Mouse (Mus musculus) stomach, embryonic 14.5 days (tissue): Measurements from ENCODE around the gene Nudt3. TPM values are rescaled to one million over a fixed set of nuclear protein-coding genes. Genes with fewer than 3 reads are reported as not detected.

ENCODE experiments used
- ATAC-seq: fragments of 200-750 bp; cut with Nextera tagmentation; 2 replicates; pipeline ENCODE4 v1.8.0; 2017; ENCODE audit warnings: low read depth, moderate TSS enrichment; ENCODE audit not compliant: insufficient number of reproducible peaks, insufficient read depth, low FRiP score
- H3K27ac ChIP-seq: fragments of 300-500 bp; sonication (generic); 2 replicates; pipeline ENCODE4 v1.5.1; 2014; ENCODE audit warnings: mild to moderate bottlenecking, low read length, moderate library complexity, mixed read lengths
- H3K27me3 ChIP-seq: fragments of 300-500 bp; sonication (generic); 2 replicates; pipeline ENCODE4 v1.6.1; 2014; ENCODE audit warnings: low read length, control low read depth, mixed read lengths; ENCODE audit not compliant: control insufficient read depth, insufficient read depth
- H3K36me3 ChIP-seq: fragments of 300-500 bp; sonication (generic); 2 replicates; pipeline ENCODE4 v1.6.1; 2014; ENCODE audit warnings: mild to moderate bottlenecking, control low read depth, low read length, moderate library complexity, mixed read lengths; ENCODE audit not compliant: control insufficient read depth, insufficient read depth
- H3K4me1 ChIP-seq: fragments of 300-500 bp; sonication (generic); 2 replicates; pipeline ENCODE4 v1.6.1; 2014; ENCODE audit warnings: low read length, control low read depth, mixed read lengths; ENCODE audit not compliant: control insufficient read depth, insufficient read depth
- H3K4me2 ChIP-seq: fragments of 300-500 bp; sonication (generic); replicated peaks from 2 replicates; pipeline ENCODE4 v1.6.1; 2014; ENCODE audit warnings: low read depth, low read length, control low read depth
- H3K4me3 ChIP-seq: fragments of 300-500 bp; sonication (generic); 2 replicates; pipeline ENCODE4 v1.5.1; 2014; ENCODE audit warnings: low read depth, low read length, control low read depth
- H3K9ac ChIP-seq: fragments of 300-500 bp; sonication (generic); replicated peaks from 2 replicates; pipeline ENCODE4 v1.6.1; 2014; ENCODE audit warnings: low read depth, mild to moderate bottlenecking, control low read depth, low read length, moderate library complexity, mixed read lengths
- H3K9me3 ChIP-seq: fragments of 300-500 bp; sonication (generic); 2 replicates; pipeline ENCODE4 v1.6.1; 2016; ENCODE audit warnings: low read depth, low read length, control low read depth; ENCODE audit not compliant: control insufficient read depth
- WGBS: fragments of 180-500 bp; shearing (Covaris S2); extraction: QIAGEN DNeasy Blood & Tissue Kit; methylation state at CpG from one replicate; pipeline ENCODE4 v1.1.7; 2014; 5-methylcytosine and 5-hydroxymethylcytosine counted together
- polyA plus RNA-seq: library from polyadenylated mRNA; unstranded; fragments of >200 nt; fragmentation: Nextera tagmentation; extraction: Ambion mirVana; gene quantifications from 2 replicates; pipeline ENCODE4 v1.2.1, GENCODE M21; 2014

Nudt3 gene
- polyA plus RNA-seq, 1 experiment from 2014 or later = 44.2 TPM

GRCm38 (mm10) chr17:27603036-27603435, 20.3 kb downstream of the Nudt3 start:
- Histone ChIP-seq H3K27me3 (no peaks in the 10 kb centered on the region), H3K9ac (no peak overlapping the region), H3K27ac (no peak overlapping the region), H3K4me2 (no peak overlapping the region), H3K4me1 (no peaks in the 10 kb centered on the region), H3K36me3 (no peaks in the 10 kb centered on the region), H3K9me3 (no peaks in the 10 kb centered on the region), H3K4me3 (no peak overlapping the region)
- WGBS = 86% methylated on average over 2 of the region's 2 CpGs
- ATAC-seq = no peak

- WGBS = 70% methylated on average over 5 of the region's 5 CpGs
- peaks cover 10% of the 10 kb centered on the region for H3K36me3 ChIP-seq
- H3K9ac ChIP-seq = no peak overlapping the region
- H3K27ac ChIP-seq = no peak overlapping the region
- H3K27me3 ChIP-seq = no peaks in the 10 kb centered on the region
- no peak overlapping the region for H3K4me3 ChIP-seq
- no peaks in the 10 kb centered on the region for H3K9me3 ChIP-seq
- H3K4me1 ChIP-seq = no peaks in the 10 kb centered on the region
- no peak for ATAC-seq
- H3K4me2 ChIP-seq = no peak overlapping the region
Observed at GRCm38 (mm10) chr17:27600869-27601268, 22.4 kb downstream of the Nudt3 start.

DNA sequence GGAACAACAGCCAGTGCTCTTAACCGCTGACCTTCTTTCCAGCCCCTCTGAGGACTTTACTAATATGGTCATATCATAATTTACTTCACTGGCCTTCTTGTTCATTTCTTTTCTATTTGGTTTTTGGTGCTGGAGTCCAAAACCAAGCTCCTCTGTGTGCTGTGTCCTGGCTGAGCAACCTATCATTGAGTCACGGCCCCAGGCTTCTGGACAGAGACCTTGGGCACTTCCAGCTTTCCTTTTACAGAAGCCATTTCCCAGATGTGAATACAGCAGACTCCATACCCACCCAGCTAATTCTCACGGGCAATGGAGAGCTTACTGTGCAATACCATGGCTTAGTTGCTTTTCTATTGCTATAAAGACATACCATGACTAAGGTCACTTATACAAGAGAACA, 23.0 kb downstream of the Nudt3 start:
- H3K36me3 ChIP-seq = peaks cover 13% of the 10 kb centered on the region
- WGBS = 89% methylated on average over 3 of the region's 3 CpGs
- no peak overlapping the region for H3K9ac ChIP-seq
- no peak overlapping the region for H3K27ac ChIP-seq
- no peaks in the 10 kb centered on the region for H3K9me3 ChIP-seq
- H3K27me3 ChIP-seq = no peaks in the 10 kb centered on the region
- no peak overlapping the region for H3K4me3 ChIP-seq
- no peak for ATAC-seq
- H3K4me2 ChIP-seq = no peak overlapping the region
- no peaks in the 10 kb centered on the region for H3K4me1 ChIP-seq

- H3K27me3 ChIP-seq = no peaks in the 10 kb centered on the region
- WGBS = 58% methylated on average over 21 of the region's 21 CpGs
- no peak overlapping the region for H3K4me3 ChIP-seq
- no peak overlapping the region for H3K4me2 ChIP-seq
- no peaks in the 10 kb centered on the region for H3K9me3 ChIP-seq
- H3K9ac ChIP-seq = no peak overlapping the region
- no peak for ATAC-seq
- H3K4me1 ChIP-seq = no peaks in the 10 kb centered on the region
- H3K36me3 ChIP-seq = peaks cover 42% of the 10 kb centered on the region
- no peak overlapping the region for H3K27ac ChIP-seq
Observed at GRCm38 (mm10) chr17:27596376-27597190, 26.7 kb downstream of the Nudt3 start.

GRCm38 (mm10) chr17:27595659-27596375, 27.5 kb downstream of the Nudt3 start:
- H3K4me2 ChIP-seq = no peak overlapping the region
- H3K36me3 ChIP-seq = peaks cover 45% of the 10 kb centered on the region
- no peak for ATAC-seq
- H3K4me3 ChIP-seq = no peak overlapping the region
- no peak overlapping the region for H3K27ac ChIP-seq
- no peak overlapping the region for H3K9ac ChIP-seq
- WGBS = 86% methylated on average over 15 of the region's 15 CpGs
- no peaks in the 10 kb centered on the region for H3K27me3 ChIP-seq
- H3K4me1 ChIP-seq = no peaks in the 10 kb centered on the region
- H3K9me3 ChIP-seq = no peaks in the 10 kb centered on the region

DNA sequence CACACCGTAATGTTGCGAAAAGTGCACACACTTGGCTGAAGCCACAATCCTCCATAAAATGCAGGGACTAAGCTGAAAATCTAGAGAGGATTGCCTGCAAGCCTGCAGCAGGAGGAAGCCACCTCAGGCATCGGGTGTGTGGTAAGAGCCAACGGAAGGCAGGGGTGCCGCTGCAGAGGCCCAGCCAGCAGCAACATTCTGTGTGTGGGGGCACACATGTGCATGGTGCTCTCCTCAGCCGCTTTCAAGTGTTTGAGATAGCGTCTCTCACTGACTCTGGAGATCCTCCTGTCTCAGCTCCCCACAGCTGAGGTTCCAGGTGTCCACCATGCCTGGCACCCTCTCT, 30.8 kb downstream of the Nudt3 start:
- Histone ChIP-seq H3K4me2 (no peak overlapping the region), H3K4me1 (no peaks in the 10 kb centered on the region), H3K27me3 (no peaks in the 10 kb centered on the region), H3K27ac (no peak overlapping the region), H3K36me3 (peaks cover 57% of the 10 kb centered on the region), H3K9ac (no peak overlapping the region), H3K4me3 (no peak overlapping the region), H3K9me3 (no peaks in the 10 kb centered on the region)
- ATAC-seq = no peak
- WGBS = 98% methylated on average over 7 of the region's 7 CpGs

GRCm38 (mm10) chr17:27591826-27592564, 31.3 kb downstream of the Nudt3 start:
- H3K27me3 ChIP-seq = no peaks in the 10 kb centered on the region
- 90% methylated on average over 12 of the region's 12 CpGs for WGBS
- H3K36me3 ChIP-seq = peaks cover 57% of the 10 kb centered on the region
- no peaks in the 10 kb centered on the region for H3K9me3 ChIP-seq
- H3K27ac ChIP-seq = no peak overlapping the region
- H3K4me3 ChIP-seq = no peak overlapping the region
- H3K4me2 ChIP-seq = no peak overlapping the region
- no peak for ATAC-seq
- no peak overlapping the region for H3K9ac ChIP-seq
- H3K4me1 ChIP-seq = no peaks in the 10 kb centered on the region

DNA sequence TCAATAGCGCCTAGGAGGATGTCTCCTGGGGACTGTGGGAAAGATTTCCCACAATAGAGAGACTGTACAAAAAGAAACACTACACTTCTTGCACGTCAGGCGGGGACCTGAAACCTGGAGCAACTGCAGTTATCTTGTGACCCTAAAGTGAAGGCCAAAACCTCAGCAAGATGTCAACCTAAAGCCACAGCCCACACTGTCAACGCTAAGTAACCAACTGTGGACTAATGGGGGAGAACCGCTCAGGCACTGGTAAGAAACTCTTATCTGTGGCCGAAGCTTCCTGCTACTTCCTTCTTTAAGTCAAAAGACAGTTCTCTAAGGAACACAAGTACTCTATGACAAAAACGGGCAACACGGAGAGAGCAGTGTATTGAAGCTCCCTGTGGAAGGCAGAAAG, 35.1 kb downstream of the Nudt3 start:
- Histone ChIP-seq H3K4me3 (no peak overlapping the region), H3K27me3 (no peaks in the 10 kb centered on the region), H3K4me2 (no peak overlapping the region), H3K9ac (no peak overlapping the region), H3K27ac (no peak overlapping the region), H3K36me3 (peaks cover 35% of the 10 kb centered on the region), H3K4me1 (no peaks in the 10 kb centered on the region), H3K9me3 (no peaks in the 10 kb centered on the region)
- whole genome bisulfite sequencing = 81% methylated on average over 8 of the region's 8 CpGs
- ATAC-seq = no peak
